Mouse (Mus musculus): Measurements from ENCODE around the gene Klrb1c.
"Not testable (repeated sequence)": the region's sequence is repeated elsewhere in the genome, so short reads cannot be mapped to it uniquely, and the experiment has no call there.

DNA sequence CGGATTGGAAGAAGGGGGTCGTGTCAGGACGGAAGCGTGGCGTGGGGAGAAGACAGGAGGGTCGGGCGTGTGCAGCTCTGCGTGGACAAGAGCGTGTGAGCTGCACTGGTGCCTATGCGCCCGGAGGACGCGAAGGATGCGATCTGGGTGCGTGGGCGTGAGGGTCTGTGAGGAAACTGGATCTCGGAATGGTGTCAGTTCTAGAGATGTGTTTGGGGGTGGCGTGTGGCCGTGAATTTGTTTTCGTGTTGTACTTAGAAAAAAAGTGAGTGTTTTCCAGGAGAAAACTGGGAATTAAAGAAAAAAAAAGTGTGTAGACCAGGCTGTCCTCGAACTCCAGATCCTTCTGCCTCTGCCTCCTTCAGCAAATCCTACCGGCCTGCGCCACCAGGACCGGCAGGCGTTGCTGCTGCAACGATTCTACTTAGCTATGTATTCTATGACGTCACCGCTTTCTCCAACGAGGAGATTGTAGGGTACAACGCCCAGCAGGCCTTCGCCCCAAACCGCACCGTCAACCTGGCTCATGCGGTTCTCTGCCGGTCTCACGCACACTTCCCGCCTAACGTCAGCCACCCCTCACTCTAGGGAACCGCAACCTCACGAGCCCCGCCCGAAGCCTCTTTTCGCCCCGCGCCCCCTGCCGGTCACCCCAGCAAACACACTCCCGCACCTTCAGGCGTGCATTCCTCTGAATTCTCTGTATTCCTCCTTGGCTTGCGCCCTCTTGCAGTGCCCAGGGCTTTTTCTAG is 10.3 kb upstream of the Klrb1c start:
- TF ChIP-seq EP300 (IDR thresholded peaks at IDR 0.05): not testable (repeated sequence)
- TF ChIP-seq CTCF (IDR thresholded peaks at IDR 0.05): peak; percentile 85

Data from lung, postnatal 0 days (tissue).